Mouse (Mus musculus) embryonic fibroblast, embryonic 13.5 days (primary cell): ENCODE data around the gene Itsn2. TPM values are rescaled to one million over a fixed set of nuclear protein-coding genes. Genes with fewer than 3 reads are reported as not detected.
"Not testable (repeated sequence)": the region's sequence is repeated elsewhere in the genome, so short reads cannot be mapped to it uniquely, and the experiment has no call there.

Experiments used
- H3K27ac ChIP-seq: 2 replicates; pipeline ENCODE4 v1.5.1; 2012; ENCODE audit warnings: low read length, control low read depth, inconsistent platforms; ENCODE audit not compliant: insufficient read depth
- H3K4me1 ChIP-seq: 2 replicates; pipeline ENCODE4 v1.6.1; 2011; ENCODE audit warnings: low read length; ENCODE audit not compliant: control insufficient read depth, insufficient read depth
- H3K4me3 ChIP-seq: 2 replicates; pipeline ENCODE4 v1.5.1; 2011; ENCODE audit warnings: mild to moderate bottlenecking, control low read depth, low read length; ENCODE audit not compliant: insufficient read depth
- CTCF ChIP-seq: IDR thresholded peaks from 2 replicates; pipeline ENCODE4 v1.5.1; 2011; ENCODE audit warnings: mild to moderate bottlenecking, control low read depth, low read length, moderate library complexity, borderline replicate concordance; ENCODE audit not compliant: insufficient read depth
- POLR2A ChIP-seq: IDR thresholded peaks from 2 replicates; pipeline ENCODE4 v1.6.1; 2011; ENCODE audit warnings: low read depth, mild to moderate bottlenecking, control low read depth, low read length, moderate library complexity
- polyA plus RNA-seq: library from polyadenylated mRNA; stranded (reverse); fragments of >200 nt; gene quantifications from 2 replicates; pipeline ENCODE4 v1.2.4, GENCODE M21; 2011; ENCODE audit warnings: low read depth; ENCODE audit not compliant: missing spikeins, insufficient read length

The Itsn2 gene
- polyA plus RNA-seq, result 52.0 and 56.7 TPM in 2 replicates

GRCm38 (mm10) chr12:4592541-4593165 lies at the start of gene Itsn2, which contains the start of gene Gm3625:
Gene Itsn2, plus strand, starts transcription at chr12:4592638.
Gene Gm3625, minus strand, starts transcription at chr12:4592927.
- Histone ChIP-seq H3K27ac (peak within 1 kb of the TSS; percentile 35), H3K4me3 (peak within 1 kb of the TSS; percentile 87), H3K4me1 (no peaks in the 10 kb centered on the region)
- TF ChIP-seq CTCF (no peak), POLR2A (peak; percentile 77)

DNA sequence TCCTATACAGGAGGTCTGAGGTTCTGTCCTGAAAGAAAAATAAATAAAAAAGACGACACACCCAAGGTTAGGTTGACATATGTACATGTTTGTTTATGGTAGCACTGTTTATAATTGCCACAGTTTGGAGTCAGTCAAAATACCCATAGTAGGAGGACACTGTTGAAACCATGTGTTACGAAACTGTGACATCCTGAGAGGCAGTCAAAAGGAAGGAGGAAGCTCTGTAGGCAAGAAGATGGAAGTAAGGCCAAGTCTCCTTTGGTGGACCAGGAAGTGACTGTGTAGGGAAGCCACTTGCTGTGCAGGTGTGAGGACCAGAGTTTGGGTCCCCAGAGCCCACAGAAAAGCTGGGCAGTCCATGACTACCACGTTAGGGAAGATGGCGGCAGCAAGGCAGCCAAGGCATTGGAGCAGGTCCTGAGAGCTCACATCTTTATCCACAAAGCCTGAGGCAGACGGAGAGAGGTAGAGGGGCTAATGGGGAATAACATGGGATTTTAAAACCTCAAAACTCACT lies 48.0 kb upstream of the Itsn2 start:
- Histone ChIP-seq H3K27ac (no peak overlapping the region), H3K4me1 (no peaks in the 10 kb centered on the region), H3K4me3 (no peak overlapping the region)
- TF ChIP-seq POLR2A (no peak), CTCF (no peak)

GRCm38 (mm10) chr12:4545425-4545824 lies 47.0 kb upstream of the Itsn2 start:
- H3K4me3 ChIP-seq, result no peak overlapping the region
- no peak overlapping the region for H3K27ac ChIP-seq
- no peak for TF ChIP-seq CTCF
- no peak for TF ChIP-seq POLR2A
- no peaks in the 10 kb centered on the region for H3K4me1 ChIP-seq

- Histone ChIP-seq H3K4me1 (no peaks in the 10 kb centered on the region), H3K27ac (no peak overlapping the region), H3K4me3 (no peak overlapping the region)
- TF ChIP-seq POLR2A (no peak), CTCF (no peak)
Observed at GRCm38 (mm10) chr12:4546491-4546890, 45.9 kb upstream of the Itsn2 start.

GRCm38 (mm10) chr12:4547557-4547956 lies 44.9 kb upstream of the Itsn2 start:
- H3K4me3 ChIP-seq, result no peak overlapping the region
- TF ChIP-seq POLR2A (no peak), CTCF (no peak)
- no peaks in the 10 kb centered on the region for H3K4me1 ChIP-seq
- no peak overlapping the region for H3K27ac ChIP-seq

DNA sequence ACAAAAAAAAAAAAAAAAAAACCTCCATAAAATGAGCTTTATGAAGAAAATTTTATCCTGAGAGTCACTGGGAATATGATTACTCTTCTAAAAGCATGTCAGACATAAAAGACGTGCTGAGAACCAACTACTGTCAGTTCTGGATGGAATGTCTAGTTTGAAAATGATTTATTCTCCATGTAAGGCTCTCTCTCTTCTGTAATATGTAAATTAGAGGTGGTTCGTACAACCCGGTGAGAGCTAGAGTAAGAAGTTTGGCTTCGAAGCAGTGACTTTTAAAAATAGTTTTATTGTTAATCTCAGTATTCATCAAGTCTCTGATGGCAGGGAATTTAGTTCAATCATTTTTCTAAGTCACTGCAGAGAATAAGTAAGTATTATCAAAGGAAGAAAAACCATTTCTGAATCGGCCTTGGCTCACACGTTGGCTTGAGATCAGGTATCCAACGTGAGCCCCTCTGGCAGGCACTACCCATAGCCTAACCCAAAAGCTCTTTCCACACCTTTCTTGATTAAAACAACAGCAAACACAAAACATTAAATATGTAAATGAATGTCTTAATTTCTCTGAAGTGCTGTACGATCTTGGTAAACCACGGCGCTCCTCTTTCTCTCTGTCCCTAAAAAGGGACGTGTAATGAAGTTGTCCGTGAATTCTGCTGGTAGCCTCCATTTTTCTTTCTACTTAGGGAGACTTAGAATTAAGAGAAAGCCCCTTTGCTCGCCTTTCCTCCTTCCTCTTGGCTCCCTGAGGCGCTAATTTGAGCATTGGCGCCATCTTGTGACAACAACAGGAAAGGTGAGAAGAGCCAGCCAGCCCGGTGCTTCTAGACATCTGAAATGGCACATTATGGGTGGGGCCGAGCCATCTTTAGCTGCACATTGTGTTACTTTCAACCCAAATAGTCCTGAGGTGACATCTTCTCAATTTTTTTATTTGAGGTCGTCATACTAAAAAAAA lies 44.1 kb upstream of the Itsn2 start:
- TF ChIP-seq POLR2A (no peak), CTCF (peak; percentile 58; the same call in 1 of the 2 replicates)
- H3K4me3 ChIP-seq, result no peak overlapping the region
- no peak overlapping the region for H3K27ac ChIP-seq
- H3K4me1 ChIP-seq, result no peaks in the 10 kb centered on the region

GRCm38 (mm10) chr12:4553704-4554103 lies 38.7 kb upstream of the Itsn2 start:
- not testable (repeated sequence) for H3K4me1 ChIP-seq, H3K4me3 ChIP-seq, H3K27ac ChIP-seq

GRCm38 (mm10) chr12:4555451-4555850 lies 37.0 kb upstream of the Itsn2 start:
- Histone ChIP-seq H3K4me1 (peaks cover 9% of the 10 kb centered on the region), H3K27ac (no peak overlapping the region), H3K4me3 (no peak overlapping the region)
- TF ChIP-seq POLR2A, result no peak
- no peak for TF ChIP-seq CTCF

DNA sequence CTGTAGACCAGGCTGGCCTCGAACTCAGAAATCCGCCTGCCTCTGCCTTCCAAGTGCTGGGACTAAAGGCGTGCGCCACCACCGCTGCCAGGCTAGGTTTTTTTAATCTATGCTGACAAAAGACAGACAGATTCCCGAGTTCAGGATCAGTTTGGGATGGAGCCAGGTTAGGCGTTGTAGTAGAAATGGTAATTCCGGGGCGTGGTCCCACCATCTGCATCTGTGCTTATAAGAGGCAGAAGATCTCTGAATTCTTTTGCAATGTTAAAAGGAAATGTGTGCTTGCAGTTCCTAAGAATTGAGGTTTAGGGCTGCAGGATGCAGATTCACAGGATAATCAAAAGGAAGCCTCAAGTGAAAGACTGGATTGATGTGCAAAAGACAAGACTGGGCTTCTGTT lies 35.5 kb upstream of the Itsn2 start:
- no peak for TF ChIP-seq POLR2A
- no peak for TF ChIP-seq CTCF
- H3K4me3 ChIP-seq, result no peak overlapping the region
- no peak overlapping the region for H3K27ac ChIP-seq
- H3K4me1 ChIP-seq, result peaks cover 9% of the 10 kb centered on the region

DNA sequence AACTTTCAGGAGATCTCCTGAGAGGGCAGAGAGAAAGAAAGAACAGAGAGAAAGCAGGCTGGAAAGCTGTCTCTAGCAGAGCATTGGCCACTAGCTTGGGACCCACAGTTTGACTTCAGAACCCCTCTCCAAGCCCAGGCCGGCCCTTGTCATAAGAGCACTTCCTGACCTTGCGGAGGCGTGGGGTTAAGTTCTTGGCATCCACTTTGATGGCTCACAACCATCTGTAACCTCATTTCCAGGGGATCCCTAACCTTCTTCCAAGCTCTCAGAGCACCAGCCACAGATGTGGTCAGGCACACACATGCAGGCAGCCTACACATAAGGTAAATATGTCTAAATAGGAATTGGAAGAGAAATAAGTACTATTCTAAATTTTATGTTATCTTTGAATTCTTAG lies 35.0 kb upstream of the Itsn2 start:
- H3K27ac ChIP-seq, result no peak overlapping the region
- no peak overlapping the region for H3K4me3 ChIP-seq
- peaks cover 9% of the 10 kb centered on the region for H3K4me1 ChIP-seq
- no peak for TF ChIP-seq CTCF
- no peak for TF ChIP-seq POLR2A
